Mouse (Mus musculus) testis, adult 2 months (tissue): ENCODE measurements at regions not wholly inside any gene's neighbourhood (a gene's known extent, or its start where the extent isn't known, plus 50 kb on each side); places are given as distances from the start of the nearest gene placed in this dataset.

Source experiments
- H3K27ac ChIP-seq: fragments of 200-500 bp; 2 replicates; pipeline ENCODE4 v1.5.1; 2012; ENCODE audit warnings: low read depth, low read length; ENCODE audit not compliant: control insufficient read depth, insufficient read depth
- H3K27me3 ChIP-seq: fragments of 200-500 bp; 2 replicates; pipeline ENCODE4 v1.6.1; 2012; ENCODE audit warnings: mild to moderate bottlenecking, low read length, moderate library complexity; ENCODE audit not compliant: control insufficient read depth, insufficient read depth
- H3K36me3 ChIP-seq: fragments of 200-500 bp; 2 replicates; pipeline ENCODE4 v1.6.1; 2012; ENCODE audit warnings: mild to moderate bottlenecking, low read length; ENCODE audit not compliant: control insufficient read depth, insufficient read depth
- H3K4me1 ChIP-seq: fragments of 200-500 bp; 2 replicates; pipeline ENCODE4 v1.6.1; 2012; ENCODE audit warnings: low read length; ENCODE audit not compliant: control insufficient read depth, insufficient read depth
- H3K4me3 ChIP-seq: fragments of 200-500 bp; 2 replicates; pipeline ENCODE4 v1.5.1; 2012; ENCODE audit warnings: low read depth, mild to moderate bottlenecking, low read length, moderate library complexity, mixed read lengths; ENCODE audit not compliant: control insufficient read depth
- CTCF ChIP-seq: fragments of 200-500 bp; IDR thresholded peaks from 2 replicates; pipeline ENCODE4 v1.5.1; 2012; ENCODE audit warnings: low read depth, mild to moderate bottlenecking, inconsistent platforms, low read length, moderate library complexity; ENCODE audit not compliant: control insufficient read depth, insufficient read depth, insufficient replicate concordance
- POLR2A ChIP-seq: fragments of 200-500 bp; IDR thresholded peaks from 2 replicates; pipeline ENCODE4 v1.6.1; 2012; ENCODE audit warnings: low read depth, mild to moderate bottlenecking, inconsistent platforms, low read length, moderate library complexity; ENCODE audit not compliant: control insufficient read depth

DNA sequence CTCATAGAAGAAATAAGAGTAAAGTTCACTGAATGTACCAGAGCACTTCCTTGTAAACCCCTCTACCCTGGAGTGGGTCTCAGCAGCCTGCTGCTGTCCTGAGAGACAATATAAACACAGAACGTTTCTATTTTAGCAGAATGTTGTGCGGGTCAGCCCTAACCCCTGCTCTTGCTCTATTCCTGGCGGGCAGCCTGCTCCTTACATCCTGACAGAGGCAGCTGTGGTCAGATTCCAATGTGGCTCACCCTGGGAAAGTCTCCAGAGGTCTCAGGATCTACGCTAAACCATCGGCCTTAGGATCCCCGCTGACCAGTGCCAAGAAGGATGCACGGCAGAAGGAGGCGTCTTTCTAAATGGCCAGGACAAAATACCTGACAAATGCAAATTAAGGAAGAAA is 84.8 kb upstream of the Mgmt start:
- H3K27ac ChIP-seq, result no peak overlapping the region
- no peak for TF ChIP-seq POLR2A
- TF ChIP-seq CTCF, result no peak
- no peaks in the 10 kb centered on the region for H3K27me3 ChIP-seq
- no peaks in the 10 kb centered on the region for H3K4me1 ChIP-seq
- no peak overlapping the region for H3K4me3 ChIP-seq
- H3K36me3 ChIP-seq, result no peaks in the 10 kb centered on the region

DNA sequence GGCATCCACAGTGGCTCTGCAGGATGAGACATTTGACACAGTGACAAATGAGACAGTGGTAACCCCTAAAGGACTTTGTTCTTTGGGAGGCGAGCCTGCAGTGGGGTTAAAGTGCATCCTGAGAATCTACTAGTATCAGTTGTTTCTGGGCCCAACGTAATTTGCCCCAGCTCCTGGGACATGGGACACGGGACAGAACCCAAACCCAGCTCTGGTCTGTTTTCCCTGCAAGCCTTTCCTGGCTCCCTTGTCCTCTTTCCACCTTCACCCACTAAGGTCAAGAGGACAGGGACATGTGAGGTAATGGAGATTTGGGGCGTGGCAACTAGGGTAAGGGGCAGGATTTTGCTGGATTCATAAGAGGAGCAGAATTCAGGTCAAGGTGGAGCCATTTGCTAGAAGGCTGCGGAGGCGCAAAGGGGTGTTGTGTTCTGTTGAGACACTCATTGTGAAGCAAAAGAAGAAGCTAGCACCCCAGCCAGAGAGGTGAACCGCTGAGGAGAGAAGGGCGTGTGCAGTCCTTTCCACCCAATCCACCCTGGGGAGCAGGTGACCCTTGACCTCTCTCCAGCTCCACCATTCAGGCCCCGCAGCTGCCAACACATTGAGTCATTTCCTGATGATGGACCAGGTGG is 80.6 kb upstream of the Mgmt start:
- TF ChIP-seq CTCF, result no peak
- no peak for TF ChIP-seq POLR2A
- Histone ChIP-seq H3K4me1 (no peaks in the 10 kb centered on the region), H3K27ac (no peak overlapping the region)

GRCm38 (mm10) chr7:136814751-136815150 is 79.7 kb upstream of the Mgmt start:
- H3K36me3 ChIP-seq, result no peaks in the 10 kb centered on the region
- no peaks in the 10 kb centered on the region for H3K27me3 ChIP-seq
- H3K27ac ChIP-seq, result no peak overlapping the region
- no peak overlapping the region for H3K4me3 ChIP-seq
- TF ChIP-seq POLR2A (no peak), CTCF (no peak)
- no peaks in the 10 kb centered on the region for H3K4me1 ChIP-seq

More for the DNA sequence above, 80.6 kb upstream of the Mgmt start:
- Histone ChIP-seq H3K4me3 (no peak overlapping the region), H3K36me3 (no peaks in the 10 kb centered on the region), H3K27me3 (no peaks in the 10 kb centered on the region)

GRCm38 (mm10) chr7:136820291-136820690 is 74.1 kb upstream of the Mgmt start:
- TF ChIP-seq POLR2A (no peak), CTCF (no peak)
- Histone ChIP-seq H3K4me3 (no peak overlapping the region), H3K4me1 (no peaks in the 10 kb centered on the region), H3K27me3 (no peaks in the 10 kb centered on the region), H3K36me3 (no peaks in the 10 kb centered on the region), H3K27ac (no peak overlapping the region)

DNA sequence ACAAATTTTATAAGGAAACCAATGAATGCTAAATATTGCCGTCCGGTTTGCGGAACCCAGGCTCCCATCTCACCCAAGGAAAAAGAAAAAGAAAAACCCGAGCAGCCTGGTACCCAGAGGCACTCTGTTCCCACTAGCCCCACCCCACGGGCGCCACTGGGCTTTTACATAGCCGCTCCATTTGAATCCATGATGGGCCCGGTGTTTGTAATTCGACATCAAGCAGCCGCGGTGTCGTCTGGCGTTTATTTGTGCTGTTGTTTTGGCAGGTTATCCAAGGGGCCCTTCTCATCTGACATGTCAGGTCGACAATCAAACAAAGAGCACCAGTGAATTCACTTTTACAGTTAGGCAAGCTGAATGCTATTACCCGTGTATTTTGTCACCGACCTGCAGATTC is 68.8 kb upstream of the Mgmt start:
- Histone ChIP-seq H3K27me3 (no peaks in the 10 kb centered on the region), H3K4me3 (no peak overlapping the region), H3K36me3 (no peaks in the 10 kb centered on the region), H3K27ac (no peak overlapping the region), H3K4me1 (no peaks in the 10 kb centered on the region)
- no peak for TF ChIP-seq POLR2A
- TF ChIP-seq CTCF, result no peak

DNA sequence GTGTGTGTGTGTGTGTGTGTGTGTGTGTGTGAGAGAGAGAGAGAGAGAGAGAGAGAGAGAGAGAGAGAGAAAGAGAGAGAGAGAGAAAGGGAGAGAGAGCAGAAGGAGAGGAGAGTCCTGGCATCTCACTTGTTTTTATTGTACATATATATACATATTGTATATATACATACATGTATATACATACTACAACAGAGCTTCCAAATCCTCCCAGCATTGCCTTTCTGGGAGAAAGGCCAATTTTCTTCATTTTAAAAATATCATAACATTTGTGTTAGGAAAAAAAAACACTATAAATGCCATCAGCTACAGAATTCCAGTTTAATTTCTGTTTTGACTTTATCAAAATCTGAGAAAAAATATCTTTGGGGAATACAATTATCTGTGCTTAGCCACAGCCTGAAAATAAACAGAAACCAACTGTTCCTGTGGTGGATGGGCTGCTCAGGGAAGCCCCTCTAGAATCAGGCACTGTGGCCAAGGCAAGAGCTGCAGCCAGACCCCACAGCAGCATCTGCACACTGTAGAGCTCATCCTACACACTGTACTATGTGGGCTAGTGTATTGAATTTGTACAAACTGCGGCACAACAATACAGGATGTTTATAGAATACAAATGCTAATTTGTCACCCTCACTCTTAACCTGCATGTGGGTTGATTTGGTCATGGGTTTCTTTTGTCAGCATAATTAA is 64.6 kb upstream of the Mgmt start:
- TF ChIP-seq POLR2A (no peak), CTCF (no peak)
- no peak overlapping the region for H3K4me3 ChIP-seq
- H3K36me3 ChIP-seq, result no peaks in the 10 kb centered on the region
- no peaks in the 10 kb centered on the region for H3K4me1 ChIP-seq
- no peaks in the 10 kb centered on the region for H3K27me3 ChIP-seq
- H3K27ac ChIP-seq, result no peak overlapping the region

DNA sequence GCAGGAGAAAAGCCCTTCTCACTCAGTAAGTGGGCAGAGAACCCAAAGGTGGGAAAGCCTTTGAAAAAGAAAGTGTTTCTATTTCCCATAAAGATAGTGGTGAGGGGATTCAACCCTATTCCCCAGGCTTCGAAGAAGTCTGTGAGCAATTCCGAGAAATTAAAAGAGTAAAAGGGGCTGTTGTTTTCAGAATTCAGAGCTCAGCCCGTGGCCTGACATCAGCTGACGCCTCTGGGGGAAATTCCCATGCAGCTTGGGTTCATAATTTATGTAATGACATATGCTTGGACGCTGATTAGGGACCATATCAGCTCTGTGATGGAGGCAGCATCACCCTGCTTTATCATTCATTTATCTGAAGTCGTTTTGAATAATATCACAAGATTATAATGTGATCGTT is 62.0 kb upstream of the Mgmt start:
- Histone ChIP-seq H3K4me1 (no peaks in the 10 kb centered on the region), H3K4me3 (no peak overlapping the region), H3K27me3 (no peaks in the 10 kb centered on the region), H3K27ac (no peak overlapping the region), H3K36me3 (no peaks in the 10 kb centered on the region)
- TF ChIP-seq POLR2A (no peak), CTCF (no peak)

DNA sequence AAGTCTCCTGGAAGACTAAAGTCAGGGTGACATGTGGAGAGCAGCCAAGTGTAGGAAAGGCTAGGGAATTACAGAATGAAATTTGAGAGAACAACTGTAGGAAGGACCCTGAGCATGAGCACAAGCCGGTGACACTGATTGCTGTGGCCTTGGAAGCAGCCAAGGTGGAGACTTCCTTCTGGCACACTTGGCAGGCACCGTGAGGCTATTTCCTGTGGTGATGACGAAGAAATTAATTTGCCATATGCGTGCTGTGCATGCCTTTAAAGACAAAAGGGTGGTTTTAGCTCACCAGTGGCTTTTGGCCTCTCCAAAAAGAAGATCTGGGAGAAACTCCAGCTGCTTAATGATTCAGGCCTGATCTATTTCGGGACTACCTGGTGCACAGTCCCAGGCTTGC is 55.4 kb upstream of the Mgmt start:
- Histone ChIP-seq H3K36me3 (no peaks in the 10 kb centered on the region), H3K4me3 (no peak overlapping the region), H3K27me3 (no peaks in the 10 kb centered on the region), H3K4me1 (no peaks in the 10 kb centered on the region), H3K27ac (no peak overlapping the region)
- TF ChIP-seq POLR2A (no peak), CTCF (no peak)
